Comparison of ENCODE assay signal across 14 mouse cellular contexts in genomic region chr8:111044003-111044734, GRCm38 (mm10). TPM values are rescaled to one million over a fixed set of nuclear protein-coding genes. Genes with fewer than 3 reads are reported as not detected.
A peak's percentile ranks its signal among the peaks of the same experiment; 100 is the strongest.
DNase-seq lines count a peak whose midpoint lies in the region; ATAC-seq and TF ChIP-seq lines count a peak whose summit lies in the region.
"Had no signal": no experiment of that assay in that cellular context is flagged by ENCODE, and none has a peak within 500 bp of the region (broad histone marks: within the 10 kb centered on the region; RNA-seq: fewer than 3 reads in every experiment).

No protein-coding gene starts in this region.

- no peak for TF ChIP-seq POLR2A in heart, adult 2 months (IDR thresholded peaks at IDR 0.05; ENCODE audit: insufficient read depth, low read depth, low read length)
- no peak for TF ChIP-seq POLR2A in lung, adult 2 months (IDR thresholded peaks at IDR 0.05; ENCODE audit: borderline replicate concordance, extremely low read depth, low read depth, low read length)
- no peak for TF ChIP-seq POLR2A in ES-Bruce4 (IDR thresholded peaks at IDR 0.05; ENCODE audit: insufficient read depth, low read length)
- no peak for TF ChIP-seq POLR2A in brain, embryonic 14.5 days (IDR thresholded peaks at IDR 0.05; ENCODE audit: borderline replicate concordance, extremely low read depth, insufficient read depth, insufficient read length, poor library complexity, severe bottlenecking)

- peak; percentile 37 for TF ChIP-seq CTCF in heart, adult 2 months (IDR thresholded peaks at IDR 0.05)
- peak; percentile 43 for TF ChIP-seq CTCF in lung, postnatal 0 days (IDR thresholded peaks at IDR 0.05)
- TF ChIP-seq CTCF in lung, adult 2 months (IDR thresholded peaks at IDR 0.05; ENCODE audit: insufficient read depth, low read length) = no peak
- peak; percentile 13 for TF ChIP-seq CTCF in ES-Bruce4 (IDR thresholded peaks at IDR 0.05; ENCODE audit: low read depth, low read length)
- peak; percentile 35; the same call in 1 of the 2 replicates for TF ChIP-seq CTCF in brain, embryonic 14.5 days (IDR thresholded peaks at IDR 0.05; ENCODE audit: borderline replicate concordance, extremely low read depth, insufficient read depth, insufficient read length)

- H3K9ac ChIP-seq in heart, adult 2 months (ENCODE audit: low read depth, low read length) = no peak overlapping the region
- H3K9ac ChIP-seq in heart, embryonic 11.5 days (ENCODE audit: low read depth, low read length) = no peak overlapping the region
- H3K9ac ChIP-seq in lung, postnatal 0 days (replicated peaks; ENCODE audit: low read depth) = no peak overlapping the region
- H3K9ac ChIP-seq in ES-Bruce4 (ENCODE audit: low read depth, poor library complexity, severe bottlenecking) = no peak overlapping the region

- H3K9me3 ChIP-seq in heart, embryonic 11.5 days (replicated peaks; ENCODE audit: control insufficient read depth, low read length) = no peaks in the 10 kb centered on the region
- H3K9me3 ChIP-seq in lung, postnatal 0 days (ENCODE audit: low read length) = no peaks in the 10 kb centered on the region
- no peaks in the 10 kb centered on the region for H3K9me3 ChIP-seq in ES-Bruce4 (replicated peaks; ENCODE audit: control insufficient read depth, insufficient read depth, low read length, poor library complexity, severe bottlenecking)
- H3K9me3 ChIP-seq: G1E had no signal

- no peak overlapping the region for H3K4me2 ChIP-seq in heart, embryonic 11.5 days
- no peak overlapping the region for H3K4me2 ChIP-seq in lung, postnatal 0 days (replicated peaks; ENCODE audit: low read depth, low read length)

- no peaks in the 10 kb centered on the region for H3K36me3 ChIP-seq in heart, adult 2 months (ENCODE audit: control insufficient read depth, insufficient read depth, low read length)
- H3K36me3 ChIP-seq in heart, embryonic 11.5 days (ENCODE audit: control insufficient read depth, insufficient read depth, low read length) = peaks cover 70% of the 10 kb centered on the region
- peaks cover 38% of the 10 kb centered on the region for H3K36me3 ChIP-seq in lung, postnatal 0 days (ENCODE audit: insufficient read depth, low read length)
- peaks cover 98% of the 10 kb centered on the region for H3K36me3 ChIP-seq in ES-Bruce4 (ENCODE audit: control insufficient read depth, insufficient read depth, low read length, poor library complexity, severe bottlenecking)

- no peak for TF ChIP-seq EP300 in heart, adult 2 months (IDR thresholded peaks at IDR 0.05; ENCODE audit: insufficient read depth, low read depth, low read length)
- TF ChIP-seq EP300 in lung, postnatal 0 days (IDR thresholded peaks at IDR 0.05) = no peak
- TF ChIP-seq EP300 in ES-Bruce4 (IDR thresholded peaks at IDR 0.05; ENCODE audit: insufficient read depth, low read depth, low read length) = no peak

- no peak overlapping the region for H3K4me3 ChIP-seq in heart, adult 2 months
- no peak overlapping the region for H3K4me3 ChIP-seq in heart, embryonic 11.5 days (ENCODE audit: low read depth, low read length)
- H3K4me3 ChIP-seq in lung, postnatal 0 days (ENCODE audit: low read depth, low read length) = no peak overlapping the region
- H3K4me3 ChIP-seq in lung, adult 2 months (replicated peaks; ENCODE audit: extremely low read depth, low read depth, low read length) = no peak overlapping the region
- H3K4me3 ChIP-seq in ES-Bruce4 (ENCODE audit: low read depth, low read length) = no peak overlapping the region

- no peak for ATAC-seq in heart, embryonic 11.5 days (replicated peaks; ENCODE audit: insufficient number of reproducible peaks, low FRiP score, low TSS enrichment)
- ATAC-seq in lung, postnatal 0 days = no peak
- no peak for ATAC-seq in megakaryocyte-erythroid progenitor cell, adult 5-6 weeks (replicated peaks; ENCODE audit: low FRiP score, low TSS enrichment, poor library complexity, severe bottlenecking)

- H3K27me3 ChIP-seq in heart, adult 2 months (ENCODE audit: control insufficient read depth, insufficient read depth, low read length) = no peaks in the 10 kb centered on the region
- no peaks in the 10 kb centered on the region for H3K27me3 ChIP-seq in heart, embryonic 11.5 days (ENCODE audit: control insufficient read depth, insufficient read depth, low read length)
- no peaks in the 10 kb centered on the region for H3K27me3 ChIP-seq in lung, postnatal 0 days (replicated peaks; ENCODE audit: insufficient read depth, low read length)
- H3K27me3 ChIP-seq in ES-Bruce4 (ENCODE audit: control insufficient read depth, insufficient read depth, low read length, poor library complexity, severe bottlenecking) = no peaks in the 10 kb centered on the region

- no peak overlapping the region for H3K27ac ChIP-seq in heart, adult 2 months
- H3K27ac ChIP-seq in heart, embryonic 11.5 days (ENCODE audit: low read depth, low read length) = no peak overlapping the region
- H3K27ac ChIP-seq in lung, postnatal 0 days (ENCODE audit: low read length) = no peak overlapping the region
- no peak overlapping the region for H3K27ac ChIP-seq in ES-Bruce4 (ENCODE audit: insufficient read depth, low read length)

- no peak for DNase-seq in heart, adult 2 months
- no peak for DNase-seq in lung, postnatal 0 days (ENCODE audit: low spot score)
- no peak for DNase-seq in lung, adult 2 months
- no peak for DNase-seq in brain, embryonic 14.5 days (ENCODE audit: low read depth)
- DNase-seq in cerebellum, adult 8-10 months = no peak
- DNase-seq: heart, postnatal 4 days; kidney, postnatal 10 days; left cerebral cortex, postnatal 4 days; right cerebral cortex, adult 18-20 months had no signal

- no peaks in the 10 kb centered on the region for H3K79me2 ChIP-seq in heart, adult 2 months (replicated peaks; ENCODE audit: control insufficient read depth, insufficient read depth, low read length)

- no peaks in the 10 kb centered on the region for H3K4me1 ChIP-seq in heart, adult 2 months (ENCODE audit: control insufficient read depth, insufficient read depth, low read length)
- no peaks in the 10 kb centered on the region for H3K4me1 ChIP-seq in heart, embryonic 11.5 days (ENCODE audit: control insufficient read depth, insufficient read depth, low read length)
- no peaks in the 10 kb centered on the region for H3K4me1 ChIP-seq in lung, postnatal 0 days (ENCODE audit: insufficient read depth, low read depth, low read length)
- H3K4me1 ChIP-seq in lung, adult 2 months (ENCODE audit: control insufficient read depth, insufficient read depth, low read length) = no peaks in the 10 kb centered on the region
- no peaks in the 10 kb centered on the region for H3K4me1 ChIP-seq in ES-Bruce4 (ENCODE audit: control insufficient read depth, insufficient read depth, low read length)

- WGBS in heart, adult 2 months = 32% methylated on average over 2 of the region's 2 CpGs
- 46% methylated on average over 2 of the region's 2 CpGs for WGBS in heart, embryonic 11.5 days (ENCODE audit: insufficient replicate concordance)
- WGBS in lung, postnatal 0 days = 46% methylated on average over 2 of the region's 2 CpGs
- 43% methylated on average over 2 of the region's 2 CpGs for WGBS in lung, adult 2 months

- intact Hi-C loops in heart, adult 2 months (cut with DNase I) = no loop called here

RNA-seq across cellular contexts. Expression of gene Aars, which starts 11.2 kb away (rescaled TPM):
- 10 to 100 TPM; 31.9 to 38.1 TPM for total RNA-seq in heart, adult 2 months (2021)
- 19.4 and 28.3 TPM in 2 replicates for polyA plus RNA-seq in heart, adult 2 months (2012; rRNA removed)
- polyA plus RNA-seq in heart, embryonic 11.5 days (2014; fragmentation: Nextera tagmentation; extraction: Ambion mirVana) = 40.9 and 47.3 TPM in 2 replicates
- polyA plus RNA-seq in lung, postnatal 0 days (2015; fragmentation: Nextera tagmentation; extraction: Ambion mirVana) = 25.2 and 26.0 TPM in 2 replicates
- polyA plus RNA-seq in lung, adult 2 months (2012; rRNA removed) = 20.0 and 28.7 TPM in 2 replicates
- 146 and 153 TPM in 2 replicates for polyA plus RNA-seq in ES-Bruce4 (2011; ENCODE audit: insufficient read depth, insufficient read length, low read depth, missing spikeins)
- polyA plus RNA-seq in brain, embryonic 14.5 days (2012; rRNA removed) = 61.3 and 76.9 TPM in 2 replicates
- 49.3 and 51.4 TPM in 2 replicates for total RNA-seq in megakaryocyte-erythroid progenitor cell, adult 5-6 weeks (2014; fragmentation: Nextera tagmentation)
- total RNA-seq in megakaryocyte-erythroid progenitor cell, adult 5-6 weeks (2017) = 55.4 and 73.2 TPM in 2 replicates

RNA-seq across cellular contexts. Expression of gene Exosc6, which starts 12.0 kb away (rescaled TPM):
- not detected for total RNA-seq in heart, adult 2 months (2021)
- polyA plus RNA-seq in heart, adult 2 months (2012; rRNA removed) = not detected in 2 replicates
- polyA plus RNA-seq in heart, embryonic 11.5 days (2014; fragmentation: Nextera tagmentation; extraction: Ambion mirVana) = 11.3 and 18.4 TPM in 2 replicates
- 4.2 and 5.0 TPM in 2 replicates for polyA plus RNA-seq in lung, postnatal 0 days (2015; fragmentation: Nextera tagmentation; extraction: Ambion mirVana)
- polyA plus RNA-seq in lung, adult 2 months (2012; rRNA removed) = 1.8 and 22.2 TPM in 2 replicates
- polyA plus RNA-seq in ES-Bruce4 (2011; ENCODE audit: insufficient read depth, insufficient read length, low read depth, missing spikeins) = not detected in 2 replicates
- not detected in 2 replicates for polyA plus RNA-seq in brain, embryonic 14.5 days (2012; rRNA removed)
- total RNA-seq in megakaryocyte-erythroid progenitor cell, adult 5-6 weeks (2014; fragmentation: Nextera tagmentation) = 7.6 and 11.2 TPM in 2 replicates
- total RNA-seq in megakaryocyte-erythroid progenitor cell, adult 5-6 weeks (2017) = 24.2 and 30.5 TPM in 2 replicates
- total RNA-seq: gastrocnemius, postnatal 4 days; heart, postnatal 4 days; left cerebral cortex, postnatal 4 days had no signal

RNA-seq across cellular contexts. Expression of gene Ddx19b, which starts 12.6 kb away (rescaled TPM):
- 10 to 100 TPM; 10.3 TPM for total RNA-seq in heart, adult 2 months (2021)
- polyA plus RNA-seq in heart, adult 2 months (2012; rRNA removed) = 3.2 and 6.2 TPM in 2 replicates
- 3.8 and 4.8 TPM in 2 replicates for polyA plus RNA-seq in heart, embryonic 11.5 days (2014; fragmentation: Nextera tagmentation; extraction: Ambion mirVana)
- 3.4 and 3.7 TPM in 2 replicates for polyA plus RNA-seq in lung, postnatal 0 days (2015; fragmentation: Nextera tagmentation; extraction: Ambion mirVana)
- 2.4 and 4.9 TPM in 2 replicates for polyA plus RNA-seq in lung, adult 2 months (2012; rRNA removed)
- 23.5 and 24.8 TPM in 2 replicates for polyA plus RNA-seq in ES-Bruce4 (2011; ENCODE audit: insufficient read depth, insufficient read length, low read depth, missing spikeins)
- 9.8 and 11.1 TPM in 2 replicates for polyA plus RNA-seq in brain, embryonic 14.5 days (2012; rRNA removed)
- total RNA-seq in megakaryocyte-erythroid progenitor cell, adult 5-6 weeks (2014; fragmentation: Nextera tagmentation) = 7.0 and 8.3 TPM in 2 replicates
- 10.9 and 15.5 TPM in 2 replicates for total RNA-seq in megakaryocyte-erythroid progenitor cell, adult 5-6 weeks (2017)

RNA-seq across cellular contexts. Expression of gene Ddx19a, which starts 46.6 kb away (rescaled TPM):
- 10 to 100 TPM; 31.7 to 34.8 TPM for total RNA-seq in heart, adult 2 months (2021)
- 18.0 and 29.5 TPM in 2 replicates for polyA plus RNA-seq in heart, adult 2 months (2012; rRNA removed)
- polyA plus RNA-seq in heart, embryonic 11.5 days (2014; fragmentation: Nextera tagmentation; extraction: Ambion mirVana) = 23.4 and 27.2 TPM in 2 replicates
- polyA plus RNA-seq in lung, postnatal 0 days (2015; fragmentation: Nextera tagmentation; extraction: Ambion mirVana) = 6.8 and 8.4 TPM in 2 replicates
- polyA plus RNA-seq in lung, adult 2 months (2012; rRNA removed) = 16.3 and 21.0 TPM in 2 replicates
- 71.7 and 71.8 TPM in 2 replicates for polyA plus RNA-seq in ES-Bruce4 (2011; ENCODE audit: insufficient read depth, insufficient read length, low read depth, missing spikeins)
- 43.5 and 47.2 TPM in 2 replicates for polyA plus RNA-seq in brain, embryonic 14.5 days (2012; rRNA removed)
- total RNA-seq in megakaryocyte-erythroid progenitor cell, adult 5-6 weeks (2014; fragmentation: Nextera tagmentation) = 81.6 and 89.6 TPM in 2 replicates
- 55.9 and 74.1 TPM in 2 replicates for total RNA-seq in megakaryocyte-erythroid progenitor cell, adult 5-6 weeks (2017)

RNA-seq across cellular contexts. Expression of gene Clec18a, which starts 48.1 kb away (rescaled TPM):
- 1 to 10 TPM; 1.1 to 1.3 TPM for total RNA-seq in heart, adult 2 months (2021)
- 1.1 and 1.6 TPM in 2 replicates for polyA plus RNA-seq in heart, adult 2 months (2012; rRNA removed)
- polyA plus RNA-seq in heart, embryonic 11.5 days (2014; fragmentation: Nextera tagmentation; extraction: Ambion mirVana) = not detected in 2 replicates
- polyA plus RNA-seq in lung, postnatal 0 days (2015; fragmentation: Nextera tagmentation; extraction: Ambion mirVana) = not detected in 2 replicates
- polyA plus RNA-seq in lung, adult 2 months (2012; rRNA removed) = 0.07 TPM in 1 of 2 replicates, not detected in the other
- polyA plus RNA-seq in ES-Bruce4 (2011; ENCODE audit: insufficient read depth, insufficient read length, low read depth, missing spikeins) = not detected in 2 replicates
- 0.32 and 0.71 TPM in 2 replicates for polyA plus RNA-seq in brain, embryonic 14.5 days (2012; rRNA removed)
- total RNA-seq in megakaryocyte-erythroid progenitor cell, adult 5-6 weeks (2014; fragmentation: Nextera tagmentation) = not detected in 2 replicates
- not detected in 2 replicates for total RNA-seq in megakaryocyte-erythroid progenitor cell, adult 5-6 weeks (2017)
- total RNA-seq: heart, postnatal 4 days had no signal
- polyA plus RNA-seq: G1E had no signal
